Mouse (Mus musculus) spleen, postnatal 4 days (tissue): ENCODE measurements at regions not wholly inside any gene's neighbourhood (a gene's known extent, or its start where the extent isn't known, plus 50 kb on each side); places are given as distances from the start of the nearest gene placed in this dataset.

Source experiments
- DNase-seq, 2 experiments: peaks; one replicate each; pipeline ENCODE4 v3.0.0; 2022; ENCODE audit warnings: low spot score in 2 of 2

- DNase-seq = no peak
Observed at GRCm38 (mm10) chr2:114828192-114828591, 173.4 kb upstream of the Dph6 start.

GRCm38 (mm10) chr2:114835694-114836093 is 180.9 kb upstream of the Dph6 start:
- no peak for DNase-seq

DNA sequence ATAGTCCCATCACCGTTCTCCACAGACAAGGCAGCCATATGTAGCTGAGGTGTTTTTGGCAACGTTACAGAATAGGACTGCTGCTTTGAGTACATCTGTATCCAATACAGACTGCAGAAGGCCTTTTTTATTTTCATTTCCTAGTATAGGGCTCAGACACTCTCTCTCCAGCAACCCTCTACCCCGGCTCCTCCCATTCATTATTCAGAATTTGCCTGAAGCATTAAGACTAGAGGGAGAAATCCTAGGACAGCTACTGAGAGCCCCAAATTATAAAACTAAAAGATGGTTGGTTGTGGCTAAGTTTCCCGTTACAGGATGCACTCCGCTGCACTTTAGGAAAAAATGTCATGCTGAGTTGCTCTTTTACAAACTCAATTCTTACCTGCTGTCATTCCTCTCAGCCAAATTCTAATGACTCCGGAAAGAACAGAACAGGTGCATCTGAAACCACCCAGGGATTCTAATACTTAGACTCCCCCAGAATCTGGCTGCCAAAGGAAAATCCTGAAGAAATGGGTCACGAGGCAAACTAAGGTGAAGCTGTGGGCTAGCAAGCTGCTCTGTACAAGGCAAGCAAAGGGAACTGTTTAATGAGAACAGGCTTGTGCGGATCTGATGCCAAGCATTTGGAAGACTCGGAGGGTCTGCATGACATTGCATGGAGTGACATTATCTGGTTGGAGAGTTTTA is 189.1 kb upstream of the Dph6 start:
- no peak for DNase-seq

GRCm38 (mm10) chr2:114844389-114844771 is 189.6 kb upstream of the Dph6 start:
- DNase-seq = no peak

DNA sequence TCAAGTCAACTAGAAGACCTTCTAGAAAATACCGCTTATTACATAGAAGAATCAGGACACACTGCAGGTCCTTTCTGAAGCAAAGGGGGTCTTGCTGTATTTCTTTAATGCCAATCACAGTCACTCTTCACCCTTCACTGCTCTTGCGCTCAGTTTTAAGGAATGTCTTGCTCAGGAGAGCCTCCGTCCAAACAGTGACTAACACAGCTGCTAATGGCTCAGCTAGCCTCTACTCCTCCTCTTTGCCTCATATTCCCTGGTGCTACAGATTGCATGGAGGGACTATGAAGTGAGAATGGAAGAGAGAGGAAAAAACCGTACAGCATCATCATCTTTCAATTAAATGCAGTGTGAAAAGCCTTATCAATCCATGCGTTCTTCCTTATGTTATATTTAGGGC is 193.7 kb upstream of the Dph6 start:
- no peak for DNase-seq

DNA sequence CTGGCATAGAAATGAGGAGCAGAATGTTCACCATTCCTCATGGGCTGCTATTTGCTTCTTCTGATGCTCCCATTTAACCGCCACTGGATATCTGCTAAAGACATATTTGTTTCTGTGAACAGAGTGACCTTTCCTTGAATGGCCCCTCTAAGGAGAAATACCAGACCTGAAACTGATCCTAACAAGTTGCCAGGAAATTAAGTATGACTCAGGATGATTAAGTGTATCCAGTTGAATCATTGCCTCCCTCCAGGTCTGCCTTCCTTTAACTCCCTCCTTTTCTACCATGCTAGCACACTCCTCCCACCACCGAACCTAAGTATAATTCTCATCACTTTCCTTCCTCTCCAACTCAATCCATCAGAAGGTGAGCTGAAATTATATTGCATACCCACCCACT is 194.2 kb upstream of the Dph6 start:
- DNase-seq = no peak

DNA sequence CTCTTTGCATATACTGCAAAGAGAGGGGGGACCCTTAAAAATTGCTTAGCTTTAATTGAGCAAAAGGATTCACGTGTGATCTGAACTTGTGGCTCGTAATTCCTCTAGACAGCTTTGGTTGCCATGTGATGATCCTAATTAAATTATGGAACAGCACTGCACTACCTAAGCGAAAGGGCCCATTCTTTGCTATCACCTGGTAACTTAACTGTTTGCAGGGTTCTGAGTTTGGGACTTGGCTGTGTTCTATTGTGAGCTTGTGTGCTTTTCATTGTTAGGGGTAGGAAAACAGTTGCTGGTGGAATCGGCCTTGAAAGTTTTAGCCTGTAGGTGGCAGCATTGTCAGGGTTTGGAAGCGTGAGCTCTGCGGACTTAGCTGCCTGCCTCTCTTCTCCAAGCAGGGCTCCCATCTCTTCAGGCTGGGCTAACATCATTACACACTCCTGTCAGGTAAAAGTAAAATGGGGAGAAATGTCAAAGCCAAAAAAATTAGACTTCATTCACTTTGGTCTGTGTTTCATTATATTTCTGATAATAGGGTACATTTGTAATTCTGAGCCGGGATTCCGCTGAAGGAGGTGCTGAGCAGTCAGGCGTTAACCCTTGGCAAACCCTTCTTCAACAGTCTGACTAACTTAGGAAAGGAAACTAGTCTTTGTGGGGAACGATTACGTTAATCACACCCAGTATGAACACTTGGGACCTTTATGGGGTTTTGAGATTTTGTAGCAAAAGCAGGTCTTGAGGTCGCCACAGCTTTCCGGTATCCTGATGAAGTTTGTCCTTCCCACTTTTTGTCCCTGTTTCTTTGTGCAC is 199.2 kb upstream of the Dph6 start:
- peak in 1 of 2 experiments; percentile 12 for DNase-seq

GRCm38 (mm10) chr2:114872272-114872671 is 217.5 kb upstream of the Dph6 start:
- no peak for DNase-seq

GRCm38 (mm10) chr2:114873090-114873489 is 218.3 kb upstream of the Dph6 start:
- DNase-seq = no peak

DNA sequence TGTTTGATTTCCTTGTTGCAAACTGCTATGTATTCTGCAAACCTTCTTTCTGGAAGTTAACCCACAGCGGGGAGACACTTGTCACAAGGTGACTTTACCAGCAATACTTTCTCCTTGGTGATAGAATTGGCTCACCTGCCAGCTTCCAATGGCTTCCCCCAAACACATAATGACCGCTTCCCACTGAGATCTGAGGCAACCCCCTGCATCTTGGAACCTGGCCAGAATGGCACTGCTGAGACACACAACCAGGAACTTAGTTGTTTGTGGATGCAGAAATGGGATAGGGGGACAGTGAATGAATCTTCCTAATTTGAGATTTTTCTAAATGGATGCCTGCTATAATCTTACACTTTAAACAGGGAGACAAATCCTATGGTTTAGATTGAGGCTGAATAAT is 224.3 kb upstream of the Dph6 start:
- no peak for DNase-seq

DNA sequence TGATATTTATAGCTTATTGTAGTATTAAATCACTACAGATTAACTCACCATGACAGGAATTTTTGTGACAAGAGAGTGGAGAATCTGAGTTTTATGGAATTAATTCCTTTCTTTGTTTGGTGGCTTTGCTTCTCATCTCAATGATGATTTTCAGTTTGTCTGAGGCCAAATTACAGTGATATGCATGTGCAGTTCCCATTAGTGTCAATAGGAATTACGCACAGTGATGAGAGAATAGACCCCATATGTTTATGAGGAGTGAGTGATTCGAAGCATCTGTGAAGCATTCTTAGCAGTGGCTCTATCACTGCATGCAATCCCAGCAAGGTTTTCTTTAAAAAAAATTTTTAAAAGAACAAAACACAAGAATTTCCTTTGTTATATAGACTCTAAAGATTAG is 225.0 kb upstream of the Dph6 start:
- DNase-seq = no peak

DNA sequence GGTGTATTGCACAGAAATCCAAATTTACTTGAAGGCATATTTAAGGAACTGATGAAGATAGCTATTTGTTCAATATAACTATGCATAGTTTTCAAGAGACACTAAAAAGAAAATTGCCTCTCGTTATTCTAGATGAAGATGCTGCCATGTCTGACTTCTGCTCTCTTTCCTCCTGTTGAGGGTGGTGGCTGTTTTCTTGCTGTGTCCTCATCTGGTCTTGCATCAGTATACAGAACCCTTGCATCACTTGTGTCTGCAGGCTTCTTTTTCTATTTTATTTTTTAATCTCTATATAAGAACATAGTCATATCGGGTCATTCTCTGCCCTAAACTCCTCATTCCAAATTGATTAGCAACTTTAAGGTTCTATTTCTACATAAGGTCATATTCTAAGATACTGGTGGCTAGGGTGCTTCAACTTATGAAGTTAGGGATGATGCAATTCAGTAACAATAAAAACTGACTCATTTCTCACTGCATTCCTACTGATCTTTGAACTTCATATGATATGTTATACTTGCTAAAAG is 231.0 kb upstream of the Dph6 start:
- no peak for DNase-seq

DNA sequence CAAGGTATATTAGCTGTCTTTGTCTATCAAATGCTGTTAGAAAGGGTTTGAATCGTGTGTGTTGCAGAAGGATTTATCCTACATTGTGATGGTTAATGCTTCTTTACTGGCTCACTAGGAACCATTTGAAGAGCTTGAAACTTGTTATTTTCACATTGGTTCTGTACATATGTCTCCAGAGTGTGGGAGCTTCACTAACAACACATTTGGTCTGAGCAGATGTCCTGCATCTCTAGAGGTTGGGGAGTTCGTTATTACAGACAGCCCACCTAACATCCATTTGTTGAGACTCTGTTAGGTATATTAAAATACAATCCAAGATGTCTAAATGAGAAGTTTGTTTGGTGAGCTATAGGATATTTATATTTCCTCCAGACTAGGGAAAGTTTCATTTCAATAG is 244.0 kb upstream of the Dph6 start:
- DNase-seq = no peak

DNA sequence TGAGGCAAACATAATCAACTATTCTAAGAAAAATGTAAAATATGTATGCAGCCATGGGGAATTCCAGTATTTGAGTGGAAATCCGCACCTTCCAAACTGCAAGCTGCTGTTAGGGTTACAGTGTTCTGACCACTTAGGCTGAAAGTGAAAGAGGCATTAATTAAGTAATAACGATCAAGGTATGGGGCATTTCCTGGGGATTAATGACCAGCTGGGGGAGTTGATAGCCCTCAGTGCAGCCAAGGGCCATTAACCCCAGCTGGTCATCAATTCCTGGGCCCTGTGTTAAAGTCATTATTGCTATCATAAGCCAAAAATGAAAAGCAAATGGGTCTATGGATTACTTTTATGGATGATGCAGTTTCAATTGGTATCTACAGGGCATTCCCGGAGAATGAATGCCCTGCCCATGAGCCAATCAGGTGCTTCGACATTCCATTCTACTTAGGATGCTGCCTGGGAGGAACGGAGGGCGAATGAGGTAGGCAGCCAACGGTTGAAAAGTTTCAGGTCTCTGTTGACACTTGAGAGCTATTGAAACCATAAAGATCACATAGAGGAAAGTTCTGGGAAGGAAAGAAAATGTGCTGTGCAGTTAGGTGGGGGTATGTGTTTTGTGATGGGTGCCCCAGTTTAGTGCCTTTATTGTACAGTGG is 257.2 kb upstream of the Dph6 start:
- DNase-seq = no peak

- no peak for DNase-seq
Observed at GRCm38 (mm10) chr2:114915025-114915690, 260.4 kb upstream of the Dph6 start.

- no peak for DNase-seq
Observed at GRCm38 (mm10) chr2:114918420-114919332, 263.9 kb upstream of the Dph6 start.

DNA sequence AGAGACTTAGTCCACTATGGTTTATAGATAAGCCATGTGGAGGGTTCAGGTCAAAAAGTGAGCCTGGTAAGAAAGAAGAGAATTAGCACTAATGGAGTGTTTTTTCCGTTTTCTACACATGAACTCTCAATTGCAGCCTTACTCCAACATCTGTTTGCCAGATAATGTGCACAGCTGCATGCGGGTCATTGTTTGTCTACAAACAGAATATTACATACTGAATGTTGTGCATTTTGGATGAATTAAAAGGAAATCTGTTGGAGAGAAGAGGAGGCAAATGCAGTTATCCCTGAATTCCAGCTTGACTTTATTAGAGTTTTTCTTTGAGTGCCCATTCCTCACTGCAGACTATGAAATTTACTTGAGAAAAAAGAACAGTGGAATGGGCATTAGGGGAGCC is 269.1 kb upstream of the Dph6 start:
- no peak for DNase-seq

DNA sequence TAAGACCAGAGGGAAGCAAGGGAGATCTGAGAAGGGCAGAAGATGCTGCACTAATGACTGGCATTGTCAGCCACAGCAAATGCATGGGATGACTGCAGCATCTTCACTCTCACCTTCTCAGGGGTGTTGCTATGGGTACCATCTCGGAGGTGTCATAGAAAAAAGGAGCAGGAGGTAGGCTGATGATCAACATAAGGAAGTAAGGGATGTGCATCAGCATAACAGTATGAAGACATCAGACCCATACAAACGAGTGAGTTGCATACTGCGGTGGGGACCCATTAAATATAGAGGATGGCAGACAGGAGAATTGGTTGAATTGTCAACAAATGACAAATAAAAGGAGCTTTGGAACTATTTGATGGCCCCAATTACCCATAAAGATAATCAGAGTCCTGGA is 280.7 kb upstream of the Dph6 start:
- DNase-seq = no peak

DNA sequence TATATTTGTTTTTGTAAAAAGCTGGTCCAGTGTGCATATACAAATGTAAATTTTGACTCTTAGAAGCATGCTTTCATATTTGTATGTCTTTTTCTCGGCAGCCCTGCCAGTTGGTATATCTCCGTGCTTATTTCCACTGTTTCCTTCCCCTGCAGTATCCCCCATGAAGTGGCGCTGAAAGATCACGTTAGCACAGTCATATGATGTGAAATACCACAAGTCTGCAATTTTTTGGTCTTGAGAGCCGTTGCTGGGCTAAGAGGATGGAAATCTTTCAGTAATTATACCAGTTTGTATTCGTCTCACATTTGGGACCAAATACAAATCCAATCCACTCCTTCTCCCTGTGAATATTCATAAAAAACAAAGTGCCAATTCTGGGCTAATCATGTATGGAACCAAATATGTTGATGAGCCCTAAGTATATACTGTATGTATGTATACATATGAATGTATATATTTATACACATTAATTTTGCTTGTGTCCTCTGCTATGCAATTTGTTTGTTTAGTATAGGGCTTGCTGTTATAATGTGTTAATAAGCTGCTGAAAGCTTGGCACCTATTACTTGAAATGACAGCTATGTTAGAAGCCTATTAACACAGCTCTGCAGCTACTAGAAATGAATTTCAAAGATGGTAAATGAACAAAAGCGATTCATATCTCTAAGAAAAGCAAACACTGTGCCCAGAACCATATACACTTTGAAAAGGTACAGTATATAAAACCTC is 283.8 kb upstream of the Dph6 start:
- DNase-seq = no peak

GRCm38 (mm10) chr2:114966111-114966510 is 311.3 kb upstream of the Dph6 start:
- DNase-seq = no peak
